Mouse (Mus musculus) c-Kit-positive CD71-positive TER-119-negative erythroid progenitor cells, embryonic 14.5 days (primary cell): Measurements from ENCODE around the gene Sorl1.

Experiments used
- DNase-seq: peaks from one replicate; pipeline ENCODE4 v3.0.0-alpha.2; 2013; ENCODE audit warnings: low read depth

The Sorl1 gene

DNA sequence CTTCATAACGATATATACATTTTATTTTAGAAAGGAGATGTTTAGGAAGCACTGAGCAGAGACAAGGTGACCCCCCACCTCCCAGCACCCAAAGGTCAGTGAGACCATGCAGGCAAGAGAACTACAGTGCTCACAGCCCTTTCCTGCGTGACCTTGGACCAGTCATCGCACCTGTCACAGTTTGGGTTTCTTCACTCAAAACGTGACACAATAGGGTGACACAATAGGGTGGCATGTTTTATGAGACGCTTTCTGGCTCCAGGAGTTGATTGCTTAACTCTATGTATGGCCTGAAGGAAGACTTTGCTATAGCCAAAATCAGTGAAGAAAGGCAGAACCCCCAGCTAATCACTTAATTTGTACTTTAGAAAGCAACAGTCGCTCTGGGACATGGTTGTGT lies 1.7 kb downstream of the Sorl1 start:
- no peak for DNase-seq

DNA sequence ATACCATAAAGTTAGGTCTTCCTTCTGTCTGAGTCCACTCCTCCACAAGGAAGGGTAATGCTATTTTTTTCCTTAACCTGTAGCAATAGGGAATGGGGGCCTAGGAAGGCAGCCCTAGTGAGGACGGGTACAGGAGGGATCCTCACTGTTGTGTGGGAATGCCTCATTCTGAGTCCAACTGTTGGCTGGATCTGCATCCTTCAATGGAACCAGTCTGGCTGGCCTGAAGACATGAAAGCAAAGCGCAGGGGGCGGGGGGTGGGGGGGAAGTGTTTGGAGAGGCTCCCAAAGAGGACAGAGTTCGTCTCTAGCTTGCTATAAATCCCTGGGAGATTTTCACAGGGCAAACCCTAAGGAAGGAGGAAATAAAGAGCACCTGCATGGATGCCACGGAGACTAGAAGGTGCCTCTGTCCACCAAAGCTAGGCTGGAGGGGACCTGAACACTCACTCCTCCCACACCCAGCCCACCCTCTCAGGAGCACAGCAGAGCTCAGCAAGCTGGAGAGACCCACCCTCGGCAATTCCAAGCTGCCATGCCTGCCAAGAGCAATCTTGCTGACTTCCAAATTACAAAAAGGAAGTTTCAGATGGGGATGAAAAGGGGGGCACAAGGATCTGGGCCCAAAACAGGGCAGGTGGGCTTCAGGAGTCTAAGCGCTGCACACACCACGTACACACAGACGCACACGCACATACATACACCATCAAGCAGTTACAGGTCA lies 2.3 kb downstream of the Sorl1 start:
- DNase-seq, result no peak

DNA sequence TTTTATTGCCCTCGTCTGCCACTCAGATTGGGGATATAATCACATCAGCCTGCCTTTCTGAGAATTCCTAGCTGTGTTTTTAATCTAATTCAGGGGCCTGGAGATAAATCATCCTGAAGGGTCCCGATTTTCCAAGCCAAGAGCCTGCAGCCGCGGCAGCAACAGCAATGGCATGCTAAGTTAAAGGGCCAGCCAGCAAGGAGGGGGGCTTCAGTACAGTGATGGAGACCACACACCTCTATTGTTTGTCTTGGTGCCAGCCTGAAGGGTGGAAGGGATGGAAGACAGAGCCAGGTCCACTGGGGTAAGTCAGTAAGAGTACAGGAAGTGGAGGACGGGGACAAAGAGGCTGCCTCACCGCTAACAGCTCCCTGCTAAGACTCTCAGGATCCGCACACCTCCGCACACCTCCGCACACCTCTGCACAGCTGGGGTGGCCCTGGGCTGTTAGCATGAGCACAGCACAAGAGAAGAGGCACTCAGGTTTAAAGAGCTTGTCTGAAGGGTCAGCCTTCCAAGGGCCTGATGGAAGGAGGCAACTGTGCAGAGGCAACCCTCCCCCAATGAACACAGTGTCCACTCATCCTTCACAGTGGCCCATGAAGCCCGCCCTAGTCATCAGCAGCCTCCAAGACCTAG lies 7.6 kb downstream of the Sorl1 start:
- DNase-seq, result no peak

DNA sequence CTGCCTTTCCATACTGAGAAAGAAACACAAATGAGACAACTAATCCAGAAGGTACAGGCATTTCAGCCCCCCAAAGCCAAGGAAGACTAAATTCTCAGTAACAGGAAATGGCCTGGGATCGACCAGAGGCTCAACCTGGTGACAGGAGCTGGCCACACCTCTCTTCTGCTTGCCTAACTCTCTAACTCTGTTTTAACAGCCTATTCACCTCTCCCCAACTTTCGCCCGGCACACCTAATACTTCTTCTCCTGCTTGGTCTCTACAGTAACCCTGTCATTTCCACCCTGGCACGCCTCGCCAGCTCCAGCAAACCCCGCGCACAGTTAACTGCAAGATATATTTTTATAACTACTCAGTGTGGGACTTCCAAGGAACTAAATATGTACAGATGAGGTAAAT lies 9.0 kb downstream of the Sorl1 start:
- no peak for DNase-seq

DNA sequence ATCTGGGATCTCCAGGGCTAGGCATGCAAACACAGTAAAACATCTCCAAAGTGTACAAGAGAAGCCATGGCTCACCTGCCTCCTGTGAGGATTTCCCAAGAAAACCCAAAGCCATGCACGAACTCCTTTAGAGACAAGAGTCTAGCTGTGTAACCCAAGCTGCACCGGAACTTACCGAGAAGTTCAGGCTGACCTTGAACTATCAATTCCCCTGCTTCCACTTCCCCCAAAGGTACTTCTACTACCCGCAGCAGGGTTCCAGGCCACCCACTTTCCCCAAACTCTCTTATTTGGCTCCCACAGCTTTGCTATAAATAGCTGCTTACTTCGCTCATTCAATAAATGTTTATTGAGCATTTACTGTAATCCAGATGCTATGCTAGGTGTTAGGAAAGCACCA lies 10.8 kb downstream of the Sorl1 start:
- no peak for DNase-seq

DNA sequence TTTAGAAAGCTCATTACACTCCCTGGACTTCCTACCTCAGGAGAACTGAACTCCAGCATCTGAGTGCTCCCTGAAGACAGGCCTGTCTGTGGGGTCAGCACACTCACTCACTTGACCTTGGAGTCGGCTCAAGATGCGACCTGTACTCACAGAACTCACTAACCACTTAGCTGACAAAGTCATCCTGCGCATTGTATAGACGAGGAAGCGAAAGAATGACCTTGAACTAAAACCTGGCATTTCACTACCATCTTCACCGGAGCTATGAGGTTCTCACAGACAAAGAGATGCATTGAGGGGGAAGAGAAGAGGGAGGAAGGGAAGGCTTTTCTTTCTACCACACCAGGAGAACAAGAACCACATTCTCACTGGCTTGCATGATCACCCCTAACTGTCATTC lies 11.4 kb downstream of the Sorl1 start:
- no peak for DNase-seq

DNA sequence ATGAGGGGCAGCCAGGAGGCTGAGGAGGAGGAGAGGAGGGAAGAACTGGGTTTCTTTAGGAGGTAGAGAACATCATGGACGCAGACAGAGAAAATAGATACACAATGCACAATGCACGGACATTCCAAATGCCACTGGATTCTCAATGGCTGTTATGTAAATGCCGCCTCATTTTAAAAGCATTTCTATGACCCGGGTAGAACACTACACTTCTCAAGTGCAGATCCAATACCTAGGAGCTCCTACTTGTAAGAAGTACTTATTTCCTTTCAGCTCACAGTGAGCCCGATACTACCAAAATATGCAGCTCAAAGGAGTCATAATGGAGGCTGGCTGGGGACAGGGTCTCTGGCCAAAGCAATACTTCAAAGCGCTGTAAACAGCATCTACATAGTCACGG lies 12.8 kb downstream of the Sorl1 start:
- DNase-seq, result no peak

DNA sequence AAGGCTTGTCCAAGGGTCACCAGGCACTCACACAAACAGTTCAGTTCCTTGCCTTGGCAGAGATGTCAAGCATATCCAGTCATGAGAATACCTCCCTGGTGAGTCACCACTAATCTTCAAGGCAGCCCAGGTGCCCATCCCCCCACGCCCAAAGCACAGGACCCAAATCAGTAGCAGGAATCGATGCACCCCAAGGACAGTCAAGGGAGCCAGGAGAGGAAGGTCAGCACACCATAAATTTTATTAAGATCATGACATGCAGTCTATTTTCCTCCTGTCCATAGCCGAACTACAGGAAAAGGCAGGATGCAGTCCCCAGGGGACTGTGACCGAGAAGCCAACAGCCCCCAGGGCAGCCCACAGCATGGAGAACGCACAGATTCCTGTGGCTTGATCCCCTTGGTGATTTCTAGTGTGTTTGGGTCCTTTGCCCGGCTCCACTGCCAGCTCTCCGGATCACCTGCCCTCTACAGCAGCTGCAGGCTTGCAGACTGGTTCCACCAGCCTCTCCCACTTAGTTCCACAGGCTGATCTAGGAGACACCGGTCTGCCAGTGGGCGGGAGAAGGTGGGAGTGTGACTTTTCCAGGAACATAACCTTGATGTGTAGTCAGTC lies 14.2 kb downstream of the Sorl1 start:
- DNase-seq, result no peak

DNA sequence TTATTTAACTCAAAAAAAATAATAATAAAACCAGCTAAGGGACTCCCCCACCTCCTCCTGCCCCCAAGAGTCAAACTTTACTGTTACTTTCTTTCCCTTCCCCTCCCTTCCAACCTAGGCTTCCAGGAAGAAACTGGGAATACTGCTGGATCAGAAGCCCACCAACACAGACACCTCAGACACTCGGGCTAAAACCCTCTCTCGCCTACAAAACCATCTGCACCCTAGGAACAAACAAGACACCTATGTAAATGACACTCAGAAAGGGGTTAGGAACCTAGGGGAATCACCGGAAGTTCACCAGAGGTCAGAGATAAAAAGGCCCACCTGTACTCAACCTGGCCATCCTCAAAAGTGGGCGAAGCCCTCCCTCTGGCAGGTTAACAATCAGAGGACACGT lies 15.0 kb downstream of the Sorl1 start:
- no peak for DNase-seq

DNA sequence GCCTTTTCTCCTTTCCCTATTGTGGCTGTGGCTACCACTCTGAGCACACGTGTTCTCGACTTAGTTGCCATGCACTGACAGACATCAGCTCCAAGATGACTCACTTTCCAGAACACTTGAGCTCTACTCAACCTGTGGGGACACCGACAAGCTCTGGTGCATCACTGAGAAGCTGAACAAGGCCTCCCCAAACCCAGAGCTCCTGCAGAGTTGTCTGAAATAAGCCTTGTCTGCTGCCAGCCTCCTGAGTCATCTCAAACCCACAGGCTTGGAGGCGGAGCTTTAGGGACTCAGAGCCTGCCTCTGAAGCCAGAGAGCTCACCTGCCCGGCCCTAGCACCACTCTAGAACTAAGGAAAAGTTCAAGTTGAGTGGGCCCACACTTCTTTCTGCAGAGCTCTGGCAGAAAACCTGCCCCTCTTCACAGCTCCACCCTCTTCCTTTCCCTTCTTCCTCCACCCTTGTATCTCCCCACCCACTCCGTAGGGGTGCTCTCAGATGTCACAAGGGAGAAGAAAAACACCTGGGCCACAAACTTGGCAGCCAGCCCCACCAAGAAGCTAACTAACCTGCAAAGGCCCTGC lies 15.6 kb downstream of the Sorl1 start:
- DNase-seq, result no peak

DNA sequence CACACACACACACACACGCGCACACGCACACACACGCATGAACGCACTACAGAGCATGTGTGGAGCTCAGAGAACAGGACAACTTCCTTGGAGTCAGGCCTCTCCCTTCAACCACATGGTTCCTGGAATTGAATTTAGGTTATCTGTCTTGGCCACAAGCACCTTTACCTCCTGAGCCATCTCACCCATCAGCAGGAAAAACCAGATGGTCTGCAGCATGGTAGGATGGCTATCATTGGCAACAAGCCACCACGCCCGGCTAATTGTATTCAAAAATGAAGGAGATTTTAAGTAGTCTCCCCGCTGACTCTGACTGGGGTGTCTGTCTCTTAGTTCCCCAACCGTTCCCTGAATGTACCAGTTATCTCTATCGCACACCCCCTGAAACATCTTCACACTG lies 17.0 kb downstream of the Sorl1 start:
- DNase-seq, result no peak

DNA sequence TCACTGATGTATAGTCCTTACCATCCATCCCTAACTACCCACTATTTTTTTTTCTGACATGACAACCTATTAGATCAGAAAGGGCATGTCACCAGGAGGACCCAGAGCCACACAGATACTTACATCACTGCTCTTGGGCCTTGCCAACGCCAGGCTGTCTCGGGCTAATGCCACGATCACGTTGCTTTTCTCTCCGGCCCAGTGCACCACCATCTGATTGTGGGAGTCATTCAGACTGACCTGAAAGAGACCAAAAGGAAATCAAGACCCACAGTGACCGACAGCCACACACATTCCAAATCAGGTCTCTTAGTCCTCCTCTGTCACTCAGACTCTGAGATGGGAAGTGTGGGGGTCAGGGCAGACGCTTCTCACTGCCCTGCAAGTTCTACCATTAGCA lies 17.8 kb downstream of the Sorl1 start:
- DNase-seq, result no peak

DNA sequence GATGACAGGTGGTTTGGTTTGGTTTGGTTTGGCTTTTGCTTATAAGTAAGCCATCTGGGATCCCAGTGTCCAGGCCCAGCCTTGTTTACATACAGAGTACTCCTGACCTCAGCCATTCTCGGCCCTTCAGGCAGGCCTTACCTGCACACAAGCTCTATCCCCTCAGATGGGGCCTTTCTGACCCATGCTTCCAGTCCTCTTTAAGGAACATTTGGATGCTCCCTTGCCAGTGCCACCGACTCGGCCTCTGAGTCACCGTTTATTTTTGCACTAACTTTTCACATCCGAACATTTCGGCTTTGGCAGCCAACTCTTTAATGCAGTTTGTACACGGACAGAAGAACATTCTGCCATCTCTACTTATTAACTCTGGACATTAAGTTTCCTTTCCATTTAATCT lies 20.6 kb downstream of the Sorl1 start:
- DNase-seq, result no peak

DNA sequence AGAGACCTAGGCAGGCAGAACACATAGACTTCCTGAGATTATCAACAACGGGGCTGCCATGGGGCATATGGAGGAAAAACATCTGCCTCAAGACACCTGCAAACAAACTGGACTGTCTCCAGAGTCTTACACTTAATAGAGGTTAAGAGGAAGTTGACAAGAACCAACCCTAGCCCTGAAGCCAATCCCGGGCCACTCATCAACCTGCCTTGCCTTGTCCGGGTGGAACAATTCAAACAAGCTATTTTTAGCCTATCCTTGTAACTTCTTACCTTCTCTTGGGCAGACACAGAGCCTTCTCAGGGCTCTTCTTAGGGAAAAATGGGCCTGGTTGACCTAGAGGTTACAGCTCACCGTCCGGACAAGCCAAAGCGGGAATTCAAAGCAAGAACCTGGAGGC lies 22.1 kb downstream of the Sorl1 start:
- no peak for DNase-seq

DNA sequence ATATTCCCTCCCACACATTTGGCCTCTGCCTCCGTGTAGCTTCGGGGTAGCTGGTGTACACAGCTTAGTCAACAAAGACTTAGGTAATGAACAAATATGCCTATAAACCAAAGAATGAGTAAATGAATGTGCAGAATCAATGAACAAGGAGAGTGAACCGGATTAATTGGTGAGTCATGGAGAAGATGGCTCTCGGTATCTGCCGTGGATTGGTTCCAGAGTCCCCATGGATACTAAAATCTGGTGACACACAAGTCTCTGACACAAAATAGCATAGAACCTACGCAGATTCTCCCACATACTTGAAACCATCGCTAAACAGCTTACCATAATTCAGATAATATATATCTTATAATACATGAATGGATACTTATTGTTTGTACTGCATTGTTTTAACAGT lies 22.8 kb downstream of the Sorl1 start:
- no peak for DNase-seq

DNA sequence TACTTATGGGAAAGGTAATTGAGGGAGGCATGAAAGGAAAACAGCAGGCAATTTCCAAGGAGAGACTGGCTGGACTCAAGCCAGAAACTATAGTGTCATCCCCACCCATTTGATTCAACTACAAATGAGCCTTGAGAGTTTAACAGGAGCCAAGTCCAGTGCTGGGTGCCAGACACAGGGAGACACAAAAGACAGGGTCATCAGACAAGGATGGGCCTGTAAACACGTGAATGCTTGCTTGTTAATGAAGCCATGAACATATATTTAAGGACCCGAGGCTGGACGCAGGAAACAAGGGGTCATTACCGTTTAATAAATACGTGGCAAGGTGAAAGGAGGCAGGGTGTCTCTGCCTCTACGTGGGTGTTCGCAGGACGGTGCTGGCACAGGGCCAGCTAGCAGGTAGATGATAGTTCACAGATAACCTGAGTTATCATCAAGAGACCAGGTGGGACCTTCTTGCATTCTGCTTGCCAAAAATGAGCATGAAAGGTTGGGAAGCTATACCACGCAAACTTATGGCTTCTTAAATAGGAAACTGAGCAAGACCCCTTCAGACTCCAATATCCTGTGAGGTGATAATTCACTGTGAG lies 23.4 kb downstream of the Sorl1 start:
- no peak for DNase-seq

DNA sequence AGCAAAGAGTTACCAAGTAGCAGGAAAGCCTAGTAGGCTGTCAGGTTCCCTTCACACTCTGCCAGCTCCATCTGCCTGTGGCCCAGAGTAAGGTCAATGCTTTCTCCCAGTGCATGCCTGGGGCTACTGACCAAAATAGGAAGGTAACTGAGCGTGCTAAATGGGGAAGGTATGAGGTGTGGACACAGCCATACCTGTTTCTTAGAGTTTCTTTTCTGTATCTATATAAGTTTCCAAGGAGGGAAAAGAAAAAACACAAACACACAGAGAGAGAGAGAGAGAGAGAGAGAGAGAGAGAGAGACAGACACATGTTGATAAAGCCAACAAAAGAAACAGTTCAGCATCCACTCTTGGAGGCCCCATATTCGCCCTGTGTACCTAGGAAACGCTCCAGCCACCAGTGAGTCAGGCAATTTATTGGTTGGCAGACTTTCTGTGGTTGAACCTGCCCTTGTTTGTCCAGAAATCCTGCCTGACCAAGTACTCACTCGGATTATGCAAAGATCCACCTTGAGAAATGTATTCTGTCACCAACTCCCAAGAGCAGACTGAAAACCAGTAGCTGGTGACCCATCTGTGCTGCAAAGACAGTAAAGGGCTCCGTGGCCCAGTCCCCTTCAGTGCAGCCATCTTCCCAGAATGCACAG lies 25.5 kb downstream of the Sorl1 start:
- DNase-seq, result no peak

DNA sequence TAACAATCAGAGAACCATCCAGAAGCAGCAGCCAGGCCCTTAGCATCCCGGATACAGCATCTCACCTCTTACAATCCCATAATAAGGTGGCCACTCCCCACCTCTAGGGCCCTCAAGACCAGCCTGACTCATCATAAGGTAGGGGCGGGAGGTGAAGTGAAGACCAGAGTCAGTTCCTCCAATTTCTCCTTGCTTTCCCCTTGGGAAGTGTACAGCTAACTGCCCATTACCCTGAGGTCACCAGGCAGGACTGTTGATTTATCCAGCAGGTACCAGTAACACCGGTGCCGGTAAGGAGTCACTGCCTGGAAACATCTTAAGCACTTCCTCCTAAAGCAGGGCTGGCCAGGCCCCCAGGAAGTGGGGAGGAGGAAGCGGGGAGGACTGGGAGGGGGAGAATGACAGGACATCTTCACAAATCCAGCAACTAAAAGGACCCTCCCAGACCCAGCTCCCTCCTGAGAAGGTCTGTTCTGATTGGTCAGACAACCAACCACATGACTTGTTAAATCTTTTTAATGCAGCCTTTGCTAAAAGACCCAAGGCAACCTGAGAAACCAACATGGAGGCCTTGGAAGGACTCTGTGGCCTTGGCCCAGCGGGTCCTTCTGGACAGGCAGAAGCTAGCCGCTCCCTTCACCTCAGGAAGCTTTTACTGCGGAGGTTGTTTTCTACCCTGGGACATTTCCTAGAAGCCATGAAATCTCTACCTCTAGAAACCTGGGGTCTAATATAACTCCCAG lies 26.2 kb downstream of the Sorl1 start:
- DNase-seq, result no peak

DNA sequence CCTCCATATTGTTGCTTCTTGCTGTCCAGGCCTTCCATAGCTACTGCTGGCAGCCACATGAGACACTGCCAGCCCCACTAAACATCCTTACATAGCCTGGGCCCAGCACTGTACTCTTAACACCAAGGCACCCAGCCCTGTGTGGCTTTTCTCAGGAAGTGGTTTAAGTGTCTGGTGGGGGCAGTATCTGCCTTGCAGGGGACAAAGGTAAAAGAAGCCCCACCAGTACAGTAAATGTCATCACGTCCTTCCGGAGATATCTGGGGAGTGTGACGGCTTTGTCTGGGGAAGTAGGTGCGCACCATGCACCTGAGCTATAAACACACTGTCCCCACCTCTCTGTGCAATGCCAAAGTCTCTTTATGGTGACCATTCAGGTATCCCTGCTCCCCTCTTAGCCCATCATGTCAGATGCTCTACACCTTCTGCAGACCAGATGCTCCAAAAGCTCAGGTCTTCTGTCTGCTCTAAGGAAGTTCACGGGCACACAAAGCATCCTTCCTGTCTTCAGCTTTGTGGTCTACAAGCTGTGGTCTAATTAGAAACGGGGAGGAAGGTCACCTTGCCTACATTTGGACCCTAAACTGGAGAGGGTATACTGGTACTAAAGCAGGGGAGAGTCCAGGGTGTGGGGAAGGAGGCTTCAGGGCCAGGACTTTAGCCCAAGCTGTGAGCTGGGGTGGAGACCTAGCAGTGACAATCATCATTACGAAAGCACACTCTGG lies 26.9 kb downstream of the Sorl1 start:
- DNase-seq, result no peak

DNA sequence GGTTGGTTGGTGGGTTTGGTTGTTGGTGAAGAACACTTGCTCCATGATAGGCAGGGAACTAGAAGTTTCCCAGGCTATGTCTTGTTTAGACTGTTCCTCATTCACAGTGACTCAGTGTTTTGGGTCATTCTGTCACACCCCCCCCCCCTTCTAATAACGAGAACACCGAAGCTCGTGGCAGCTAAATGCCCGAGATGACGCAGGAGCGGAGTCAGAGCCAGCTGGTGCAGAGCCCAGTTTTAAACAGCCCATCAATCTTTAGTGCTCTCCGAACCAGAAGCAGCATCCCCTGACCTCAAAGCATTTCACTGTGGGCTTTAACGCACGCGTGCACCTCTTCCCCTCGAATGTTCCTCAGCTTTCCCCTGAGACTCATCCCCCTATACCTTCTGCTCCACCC lies 29.3 kb downstream of the Sorl1 start:
- no peak for DNase-seq

DNA sequence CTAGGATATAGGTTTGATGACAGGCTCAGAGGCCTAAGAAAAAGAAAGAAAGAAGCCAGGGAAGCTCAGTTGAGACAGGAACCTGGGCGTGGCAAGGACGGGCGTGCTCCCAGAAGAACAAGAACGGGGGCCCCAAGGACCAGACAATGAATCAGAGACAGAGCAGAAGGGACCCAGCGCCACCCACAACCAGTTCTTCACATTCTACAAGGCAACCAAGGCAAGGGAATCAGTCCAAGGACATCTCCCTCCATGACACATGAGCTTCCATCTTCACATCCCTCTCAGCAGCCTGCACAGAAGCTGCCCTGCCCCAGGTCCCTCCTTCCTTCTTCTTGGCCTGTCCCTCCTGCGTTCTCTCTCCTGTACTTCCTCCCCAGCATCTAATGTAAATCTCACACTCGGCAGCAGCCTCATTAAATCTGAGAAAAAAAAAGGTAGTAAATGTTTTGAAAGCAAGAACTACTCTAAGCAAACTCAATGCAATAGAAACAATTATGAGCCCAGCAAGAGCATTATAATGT lies 30.0 kb downstream of the Sorl1 start:
- no peak for DNase-seq
